Mouse (Mus musculus) intestine, postnatal 0 days (tissue): ENCODE results near the gene Prune1. TPM values are rescaled to one million over a fixed set of nuclear protein-coding genes. Genes with fewer than 3 reads are reported as not detected.

ENCODE experiments used
- ATAC-seq: fragments of 200-750 bp; cut with Nextera tagmentation; 2 replicates; pipeline ENCODE4 v1.8.0; 2017; ENCODE audit warnings: mild to moderate bottlenecking, moderate TSS enrichment, moderate library complexity
- H3K27ac ChIP-seq: fragments of 300-500 bp; sonication (generic); 2 replicates; pipeline ENCODE4 v1.5.1; 2014; ENCODE audit warnings: mild to moderate bottlenecking, low read depth, low read length, moderate library complexity
- H3K27me3 ChIP-seq: fragments of 300-500 bp; sonication (generic); replicated peaks from 2 replicates; pipeline ENCODE4 v1.6.1; 2014; ENCODE audit warnings: low read length, mixed read lengths; ENCODE audit not compliant: control insufficient read depth, insufficient read depth
- H3K36me3 ChIP-seq: fragments of 300-500 bp; sonication (generic); 2 replicates; pipeline ENCODE4 v1.6.1; 2014; ENCODE audit warnings: mild to moderate bottlenecking, moderate library complexity; ENCODE audit not compliant: control insufficient read depth, insufficient read depth
- H3K4me1 ChIP-seq: fragments of 300-500 bp; sonication (generic); replicated peaks from 2 replicates; pipeline ENCODE4 v1.6.1; 2014; ENCODE audit warnings: antibody characterized with exemption, low read length, mixed read lengths; ENCODE audit not compliant: control insufficient read depth, insufficient read depth
- H3K4me2 ChIP-seq: fragments of 300-500 bp; sonication (generic); replicated peaks from 2 replicates; pipeline ENCODE4 v1.6.1; 2014; ENCODE audit warnings: low read depth, mild to moderate bottlenecking, moderate library complexity
- H3K4me3 ChIP-seq: fragments of 300-500 bp; sonication (generic); 2 replicates; pipeline ENCODE4 v1.5.1; 2014; ENCODE audit warnings: low read depth, low read length
- H3K9ac ChIP-seq: fragments of 300-500 bp; sonication (generic); 2 replicates; pipeline ENCODE4 v1.6.1; 2014; ENCODE audit warnings: mild to moderate bottlenecking, low read depth, low read length
- H3K9me3 ChIP-seq: fragments of 300-500 bp; sonication (generic); 2 replicates; pipeline ENCODE4 v1.6.1; 2016; ENCODE audit warnings: mixed run types; ENCODE audit not compliant: control insufficient read depth
- CTCF ChIP-seq: sonication (generic); IDR thresholded peaks from 2 replicates; pipeline ENCODE4 v1.5.1; 2016; ENCODE audit warnings: low read depth, mild to moderate bottlenecking, control low read depth, antibody characterized with exemption, moderate library complexity
- WGBS: fragments of 180-500 bp; shearing (Covaris S2); extraction: QIAGEN DNeasy Blood & Tissue Kit; methylation state at CpG from one replicate; pipeline ENCODE4 v1.1.7; 2014; 5-methylcytosine and 5-hydroxymethylcytosine counted together
- polyA plus RNA-seq: library from polyadenylated mRNA; unstranded; fragments of >200 nt; fragmentation: Nextera tagmentation; extraction: Ambion mirVana; gene quantifications from 2 replicates; pipeline ENCODE4 v1.2.1, GENCODE M21; 2015

The Prune1 gene
- polyA plus RNA-seq, 1 experiment from 2014 or later, result 9.2 TPM

DNA sequence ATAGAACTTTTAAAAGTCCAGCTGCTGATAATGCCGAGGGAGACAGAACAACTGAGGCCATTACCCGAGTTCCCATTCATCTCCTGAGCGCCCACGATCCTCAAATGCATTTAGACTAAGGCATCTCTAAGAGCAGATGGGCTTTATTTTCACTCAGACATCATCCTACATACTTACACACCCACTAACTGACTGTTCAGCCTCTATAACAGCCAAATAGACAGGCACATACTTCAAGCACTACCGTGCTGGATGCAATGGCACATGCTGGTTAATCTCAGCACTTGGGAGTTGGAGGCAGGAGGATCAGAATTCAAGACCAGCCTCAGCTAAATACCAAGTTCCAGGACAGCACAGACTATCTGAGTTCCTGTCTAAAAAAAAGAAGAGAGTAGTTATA is 12.1 kb downstream of the Prune1 start:
- Histone ChIP-seq H3K27ac (no peak overlapping the region), H3K36me3 (peaks cover 20% of the 10 kb centered on the region), H3K4me3 (no peak overlapping the region), H3K9ac (no peak overlapping the region), H3K4me1 (no peaks in the 10 kb centered on the region), H3K4me2 (no peak overlapping the region), H3K27me3 (no peaks in the 10 kb centered on the region), H3K9me3 (no peaks in the 10 kb centered on the region)
- no peak for TF ChIP-seq CTCF
- 91% methylated on average over 5 of the region's 5 CpGs for WGBS
- no peak for ATAC-seq

DNA sequence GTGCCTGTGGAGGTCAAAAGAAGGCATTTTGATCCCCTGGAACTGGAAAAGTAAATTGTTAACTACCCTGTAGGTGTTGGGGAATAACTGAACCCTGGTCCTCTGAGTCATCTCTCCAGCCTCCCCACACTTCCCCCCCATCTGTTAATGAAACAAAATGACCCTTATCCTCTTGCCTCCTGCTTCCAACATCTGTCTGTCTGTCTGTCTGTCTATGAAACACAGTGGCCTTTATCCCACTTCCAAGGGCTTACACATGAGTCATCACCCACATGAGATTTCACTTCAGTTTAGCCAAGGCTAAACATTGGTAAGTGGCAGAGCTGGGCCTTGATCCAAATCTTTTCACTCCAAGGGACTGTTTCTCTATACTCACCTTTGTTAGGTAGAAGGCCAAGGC is 14.0 kb downstream of the Prune1 start:
- peak; percentile 23; the same call in 1 of the 2 replicates for ATAC-seq
- Histone ChIP-seq H3K4me3 (no peak overlapping the region), H3K27ac (0 out of 2 replicates have a peak overlapping the region, but pooled peaks have one; percentile 35), H3K36me3 (peaks cover 20% of the 10 kb centered on the region), H3K9ac (no peak overlapping the region), H3K27me3 (no peaks in the 10 kb centered on the region), H3K4me1 (no peaks in the 10 kb centered on the region), H3K4me2 (no peak overlapping the region), H3K9me3 (no peaks in the 10 kb centered on the region)
- no peak for TF ChIP-seq CTCF

DNA sequence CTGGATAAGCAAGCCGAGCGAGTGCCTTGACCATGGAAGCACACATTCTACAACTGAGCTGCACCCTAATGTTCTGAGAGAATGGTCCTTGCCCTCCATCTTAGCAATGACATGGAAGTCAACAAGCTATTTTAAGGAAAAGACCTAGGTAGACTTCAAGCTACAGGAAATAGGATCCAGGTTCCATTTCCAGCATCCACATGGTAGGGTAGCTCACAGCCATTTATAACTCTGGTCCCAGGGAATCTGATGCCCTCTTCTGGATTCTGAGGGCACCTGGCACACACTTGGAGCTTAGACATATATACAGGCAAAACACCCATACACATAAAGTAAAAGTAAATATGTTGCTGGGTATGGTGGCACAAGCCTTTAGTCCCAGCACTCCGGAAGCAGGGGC is 15.8 kb downstream of the Prune1 start:
- Histone ChIP-seq H3K4me2 (no peak overlapping the region), H3K4me3 (no peak overlapping the region), H3K27me3 (no peaks in the 10 kb centered on the region), H3K9me3 (no peaks in the 10 kb centered on the region), H3K4me1 (no peaks in the 10 kb centered on the region), H3K9ac (no peak overlapping the region), H3K36me3 (peaks cover 26% of the 10 kb centered on the region), H3K27ac (no peak overlapping the region)
- no peak for ATAC-seq
- WGBS, result 92% methylated on average over 3 of the region's 3 CpGs
- TF ChIP-seq CTCF, result no peak

DNA sequence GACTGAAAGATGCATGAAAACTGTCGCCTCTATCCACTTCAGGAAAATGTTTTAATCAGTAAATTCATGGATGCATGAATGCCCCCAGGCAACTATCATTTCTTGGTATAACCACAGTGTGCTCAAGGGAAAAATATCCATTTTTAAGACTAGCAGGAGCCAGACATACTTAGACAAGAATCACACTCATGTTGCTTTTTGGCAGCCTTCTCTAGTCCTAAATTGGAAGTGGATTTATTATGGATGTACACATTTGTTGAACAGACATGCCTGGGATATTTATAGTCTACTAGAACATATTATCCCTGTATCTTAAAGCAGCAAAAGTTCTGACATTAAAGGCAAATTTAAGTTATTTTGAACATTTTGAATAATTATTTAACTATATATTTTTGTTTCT is 17.2 kb downstream of the Prune1 start:
- Histone ChIP-seq H3K27ac (no peak overlapping the region), H3K4me2 (no peak overlapping the region), H3K9me3 (no peaks in the 10 kb centered on the region), H3K9ac (no peak overlapping the region), H3K4me1 (no peaks in the 10 kb centered on the region), H3K27me3 (no peaks in the 10 kb centered on the region), H3K36me3 (peaks cover 29% of the 10 kb centered on the region), H3K4me3 (no peak overlapping the region)
- no peak for ATAC-seq
- TF ChIP-seq CTCF, result no peak
- WGBS, result 84% methylated on average over 1 of the region's 1 CpGs

DNA sequence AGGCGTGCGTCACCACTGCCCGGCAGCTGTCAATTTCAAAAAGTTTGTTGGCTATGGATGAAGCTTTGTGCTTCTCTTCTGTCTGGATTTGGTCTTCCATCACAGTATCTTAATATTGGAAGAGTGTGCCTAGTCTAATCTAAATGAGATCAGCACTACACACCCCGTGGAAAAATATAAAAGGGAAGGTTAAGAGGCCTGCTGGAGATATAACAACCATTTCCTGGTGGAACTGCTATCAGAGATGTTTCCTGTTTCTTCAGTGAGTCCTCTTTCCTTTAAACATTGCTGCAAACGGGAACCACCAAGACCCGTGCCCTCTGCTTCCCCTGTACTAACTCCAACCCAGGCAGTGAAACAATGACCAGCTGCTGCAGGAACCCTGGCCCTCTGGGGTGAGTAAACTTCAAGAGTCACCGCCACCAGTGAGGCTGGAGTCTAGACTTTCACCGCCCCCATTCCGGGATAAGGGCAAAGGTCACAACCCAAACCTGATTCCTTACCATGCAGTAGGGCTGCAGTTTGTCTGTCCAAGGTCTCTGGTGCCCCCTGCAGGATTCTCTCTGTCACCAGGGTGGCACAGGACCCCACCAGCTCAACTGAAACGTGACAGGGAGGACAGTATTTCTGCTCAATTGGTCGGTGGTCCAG is 18.7 kb downstream of the Prune1 start:
- Histone ChIP-seq H3K9ac (no peak overlapping the region), H3K27ac (peak overlapping the region; percentile 30), H3K36me3 (peaks cover 37% of the 10 kb centered on the region), H3K9me3 (no peaks in the 10 kb centered on the region), H3K27me3 (no peaks in the 10 kb centered on the region), H3K4me3 (no peak overlapping the region), H3K4me2 (peak overlapping the region; percentile 51), H3K4me1 (no peaks in the 10 kb centered on the region)
- TF ChIP-seq CTCF, result peak; percentile 91
- 38% methylated on average over 11 of the region's 11 CpGs for WGBS
- peak; percentile 84 for ATAC-seq

DNA sequence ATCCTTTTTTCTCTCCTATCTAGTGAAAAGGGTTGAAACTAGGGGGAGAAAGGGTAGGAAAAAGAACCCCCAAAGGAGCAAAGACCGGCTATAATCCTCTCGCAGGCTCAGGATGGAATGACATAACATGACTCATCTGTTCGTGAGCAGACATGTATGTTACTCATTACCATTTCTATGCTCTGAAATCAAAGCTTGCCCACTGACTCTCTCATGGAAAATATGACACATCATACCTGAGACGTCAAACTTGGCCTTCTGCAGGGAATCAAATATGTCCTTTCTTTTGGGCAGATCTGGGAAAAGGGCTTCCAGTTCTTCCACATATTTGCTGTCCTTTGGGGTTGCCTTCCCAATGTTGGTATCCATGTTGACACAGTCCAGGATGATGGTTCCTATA is 19.9 kb downstream of the Prune1 start:
- Histone ChIP-seq H3K9me3 (no peaks in the 10 kb centered on the region), H3K4me1 (no peaks in the 10 kb centered on the region), H3K4me2 (no peak overlapping the region), H3K27ac (no peak overlapping the region), H3K36me3 (peaks cover 43% of the 10 kb centered on the region), H3K9ac (no peak overlapping the region), H3K4me3 (no peak overlapping the region), H3K27me3 (no peaks in the 10 kb centered on the region)
- ATAC-seq, result no peak
- no peak for TF ChIP-seq CTCF
- 91% methylated on average over 4 of the region's 4 CpGs for WGBS

DNA sequence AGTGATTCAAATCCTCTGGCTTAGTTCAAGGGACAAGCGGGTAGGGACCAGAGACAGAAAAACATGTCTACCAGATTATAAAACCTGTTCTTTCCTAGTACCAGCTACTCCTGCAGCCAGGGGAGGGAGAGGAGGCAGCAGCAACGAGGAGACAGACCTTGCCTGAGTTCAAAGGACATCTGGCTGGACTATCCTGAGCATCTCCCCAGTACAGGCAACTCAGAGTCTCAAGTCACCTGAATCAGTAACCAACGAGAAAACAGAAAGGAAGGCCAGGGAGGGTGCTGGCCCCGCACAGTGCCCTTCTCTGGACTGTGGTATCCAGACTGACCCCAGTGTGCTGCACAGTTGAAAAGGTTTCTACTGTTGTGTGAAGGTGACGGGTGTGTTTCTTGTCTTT is 24.9 kb downstream of the Prune1 start:
- Histone ChIP-seq H3K4me1 (no peaks in the 10 kb centered on the region), H3K27me3 (no peaks in the 10 kb centered on the region), H3K9me3 (no peaks in the 10 kb centered on the region), H3K9ac (no peak overlapping the region), H3K4me3 (no peak overlapping the region), H3K36me3 (peaks cover 63% of the 10 kb centered on the region), H3K4me2 (no peak overlapping the region), H3K27ac (no peak overlapping the region)
- 80% methylated on average over 5 of the region's 5 CpGs for WGBS
- no peak for TF ChIP-seq CTCF
- ATAC-seq, result no peak
